Mouse (Mus musculus): ENCODE data around the gene Actr1a. TPM values are rescaled to one million over a fixed set of nuclear protein-coding genes. Genes with fewer than 3 reads are reported as not detected.
A peak's percentile ranks its signal among the peaks of the same experiment; 100 is the strongest.

The Actr1a gene
- total RNA-seq, 2 experiments from 2014 or later = 59.8 to 61.0 TPM

DNA sequence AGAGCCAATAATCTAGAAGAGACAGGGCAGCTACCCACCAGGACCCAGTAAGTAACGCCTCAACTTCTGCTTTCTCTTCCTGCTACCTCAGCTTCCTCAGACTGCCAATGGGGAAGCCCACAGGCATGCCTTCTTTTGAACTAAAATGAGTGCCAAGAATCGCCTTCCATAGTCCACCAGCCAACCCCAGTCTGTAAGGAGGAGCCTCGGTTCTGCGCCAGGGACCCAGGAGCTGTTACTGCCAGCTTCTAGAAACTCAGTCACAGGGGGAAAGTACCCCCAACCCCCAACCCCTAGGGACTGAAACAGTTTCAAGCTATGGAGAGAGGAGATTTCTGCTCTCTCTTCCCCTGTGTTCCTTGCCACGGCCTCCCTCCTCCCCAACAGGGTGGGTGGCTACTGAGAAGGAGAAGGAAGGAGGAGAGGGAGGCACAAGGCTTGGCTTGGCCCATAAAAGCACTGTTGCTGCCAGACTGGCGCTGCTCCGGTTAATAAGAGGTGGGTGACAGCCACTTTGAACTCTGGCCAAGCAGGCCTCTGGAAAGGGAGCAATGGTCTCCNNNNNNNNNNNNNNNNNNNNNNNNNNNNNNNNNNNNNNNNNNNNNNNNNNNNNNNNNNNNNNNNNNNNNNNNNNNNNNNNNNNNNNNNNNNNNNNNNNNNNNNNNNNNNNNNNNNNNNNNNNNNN, 56.1 kb downstream of the Actr1a start:
- Histone ChIP-seq H3K4me3 (peak overlapping the region; percentile 83; the same call in 1 of the 2 replicates), H3K27ac (peak overlapping the region; percentile 93)
- no peak for TF ChIP-seq CTCF (IDR thresholded peaks at IDR 0.05)
- DNase-seq = no peak
- intact Hi-C loops (cut with DNase I) = loop anchor here (2.0 to 10.0 kb wide), 2 partner anchors 17 to 105 kb away; no protein-coding TSS in a partner anchor

DNA sequence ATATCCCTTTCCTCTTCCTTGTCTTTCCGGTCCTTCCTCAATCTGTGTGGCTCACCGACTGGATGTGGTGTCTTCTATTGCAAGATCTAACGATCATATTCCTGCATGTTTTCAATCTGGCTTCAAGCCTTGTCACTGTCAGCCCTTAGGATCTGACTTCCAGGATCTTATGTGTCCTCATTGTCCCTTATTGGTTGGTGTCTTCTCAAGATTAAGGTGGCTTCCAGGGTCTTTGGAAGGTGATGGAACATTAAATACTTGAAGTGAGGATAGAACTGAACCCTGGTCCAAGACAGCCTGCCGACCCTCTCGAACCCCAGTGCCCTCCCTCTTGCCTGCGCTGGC, 56.6 kb downstream of the Actr1a start:
- peak overlapping the region; percentile 83 for H3K4me3 ChIP-seq
- intact Hi-C loops (cut with DNase I) = loop anchor here (2.0 to 10.0 kb wide), 2 partner anchors 18 to 106 kb away; no protein-coding TSS in a partner anchor
- no peak for DNase-seq

DNA sequence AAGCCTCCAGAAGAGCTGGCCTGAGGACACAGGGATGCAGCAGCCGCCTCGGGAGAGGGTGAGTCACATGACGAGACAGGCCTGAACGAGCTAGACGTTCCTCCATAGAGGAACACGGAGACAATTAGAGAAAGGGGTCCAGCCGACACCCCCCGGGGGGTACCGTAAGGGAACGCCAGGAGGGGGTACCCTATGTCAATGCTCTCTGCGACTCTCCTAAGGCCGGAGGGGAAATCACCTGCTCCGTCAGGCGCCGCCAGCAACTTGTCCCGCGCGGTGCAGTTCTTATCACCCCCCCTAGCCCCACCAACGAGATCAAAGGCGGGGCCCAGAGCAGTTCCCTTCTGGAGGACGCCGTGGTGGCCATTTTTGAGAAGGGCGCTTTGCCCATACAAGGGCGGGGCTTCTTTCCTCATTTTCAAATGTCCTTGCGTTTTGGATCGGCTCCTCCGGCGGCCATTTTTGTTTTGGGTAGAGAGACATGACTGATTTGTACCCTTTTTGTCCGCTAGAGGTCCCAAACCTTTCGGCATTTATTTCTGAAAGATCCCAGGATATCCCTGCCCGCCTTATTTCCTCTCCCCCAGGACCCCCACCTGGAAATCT, 57.1 kb downstream of the Actr1a start, which contains the start of gene Cuedc2:
Gene Cuedc2, minus strand, starts transcription at position 372 of the 606 bp plus-strand sequence.
- peak; percentile 80 for TF ChIP-seq CTCF (IDR thresholded peaks at IDR 0.05)
- intact Hi-C loops (cut with DNase I) = loop anchor here (2.0 to 10.0 kb wide), 2 partner anchors 18 to 106 kb away; no protein-coding TSS in a partner anchor
- Histone ChIP-seq H3K4me3 (peak within 1 kb of the TSS; percentile 83), H3K27ac (peak within 1 kb of the TSS; percentile 93)
- DNase-seq = peak; percentile 95

More for the DNA sequence above, 56.6 kb downstream of the Actr1a start:
- TF ChIP-seq CTCF (IDR thresholded peaks at IDR 0.05) = no peak
- peak overlapping the region; percentile 93 for H3K27ac ChIP-seq

DNA sequence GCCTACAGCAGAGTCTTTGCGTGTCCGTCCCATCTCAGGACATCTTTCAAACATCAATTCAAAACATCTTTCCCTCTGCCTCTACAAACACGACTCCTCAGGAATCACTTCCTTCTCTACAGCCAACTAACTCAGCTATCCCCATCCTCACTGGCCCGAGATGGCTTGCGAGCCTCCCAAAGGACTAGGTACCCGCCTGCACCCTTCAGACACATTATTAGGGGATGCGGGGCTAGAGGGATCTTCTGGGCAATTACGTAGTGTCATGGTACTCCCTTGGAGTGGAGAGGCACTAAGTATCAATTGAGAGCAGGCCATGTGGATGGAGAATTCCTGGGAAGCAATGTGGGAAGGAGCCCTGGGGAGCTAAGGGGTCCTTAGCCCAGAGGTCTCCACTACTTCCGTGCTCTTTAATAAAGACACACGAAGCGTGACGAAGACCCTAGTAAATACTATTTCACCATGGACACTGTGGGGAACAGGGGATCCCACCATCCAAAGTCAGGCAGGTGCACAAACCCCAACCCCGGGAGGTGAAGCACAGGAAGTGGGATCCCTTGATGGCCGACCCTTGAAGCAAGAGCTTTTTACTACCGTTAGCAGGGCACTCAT, 57.7 kb downstream of the Actr1a start:
- no peak for TF ChIP-seq CTCF (IDR thresholded peaks at IDR 0.05)
- no peak for DNase-seq
- Histone ChIP-seq H3K4me3 (peak overlapping the region; percentile 83), H3K27ac (peak overlapping the region; percentile 93)
- intact Hi-C loops (cut with DNase I) = loop anchor here (2.0 to 10.0 kb wide), 2 partner anchors 19 to 107 kb away; no protein-coding TSS in a partner anchor

DNA sequence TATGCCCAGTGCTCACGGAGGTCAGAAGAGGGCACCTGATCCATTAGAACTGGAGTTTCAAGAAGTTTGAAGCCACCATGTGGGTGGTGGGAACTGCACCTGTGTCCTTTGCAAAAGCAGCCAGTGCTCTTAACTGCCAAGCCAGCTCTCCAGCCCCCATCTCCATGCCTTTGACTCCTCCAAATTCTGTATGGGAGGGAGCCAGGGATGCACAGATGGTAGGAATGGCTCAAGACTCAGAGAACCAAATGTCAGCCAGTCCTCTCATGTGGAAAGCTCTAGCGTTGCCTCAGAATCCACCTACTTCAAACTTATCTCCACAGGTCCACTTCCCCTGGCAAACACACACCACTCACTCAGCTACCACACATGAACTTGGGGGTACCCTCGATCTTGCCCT, 61.6 kb downstream of the Actr1a start:
- DNase-seq = no peak
- H3K27ac ChIP-seq = no peak overlapping the region
- no peak overlapping the region for H3K4me3 ChIP-seq
- TF ChIP-seq CTCF (IDR thresholded peaks at IDR 0.05) = no peak
- intact Hi-C loops (cut with DNase I) = loop anchor here (10.0 kb wide), 1 partner anchor 111 kb away; no protein-coding TSS in a partner anchor

DNA sequence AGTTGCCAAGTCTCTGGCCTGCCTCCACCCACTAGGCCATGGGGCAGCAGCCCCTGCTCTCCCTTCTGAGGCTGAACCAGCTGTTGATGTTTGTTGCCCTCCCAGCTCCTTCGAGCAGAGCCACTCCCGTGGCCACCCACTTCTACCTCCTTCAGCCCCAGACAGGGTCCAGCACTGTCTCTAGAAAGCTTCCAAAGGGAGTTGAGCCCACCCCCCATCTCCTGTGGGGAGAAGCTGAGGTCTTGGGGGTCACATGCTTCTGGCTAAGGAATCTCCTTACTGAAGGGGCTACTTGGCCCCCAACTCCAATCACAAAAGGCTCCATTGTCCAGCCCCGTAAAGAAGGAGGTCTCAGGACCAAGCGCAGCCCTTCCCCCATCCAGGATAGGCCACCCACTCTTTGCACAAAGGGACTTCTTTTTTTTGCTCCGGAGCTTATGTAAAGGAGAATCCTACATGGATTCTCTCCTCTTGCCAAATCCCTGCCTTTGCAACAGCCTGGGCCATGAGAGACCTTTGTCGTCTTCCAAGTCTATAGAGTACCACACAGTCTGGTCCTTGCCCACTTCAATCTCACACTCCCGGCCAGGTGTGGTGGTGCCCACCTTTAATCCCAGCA, 62.7 kb downstream of the Actr1a start:
- no peak for TF ChIP-seq CTCF (IDR thresholded peaks at IDR 0.05)
- intact Hi-C loops (cut with DNase I) = loop anchor here (10.0 kb wide), 1 partner anchor 112 kb away; no protein-coding TSS in a partner anchor
- Histone ChIP-seq H3K4me3 (no peak overlapping the region), H3K27ac (no peak overlapping the region)
- no peak for DNase-seq

DNA sequence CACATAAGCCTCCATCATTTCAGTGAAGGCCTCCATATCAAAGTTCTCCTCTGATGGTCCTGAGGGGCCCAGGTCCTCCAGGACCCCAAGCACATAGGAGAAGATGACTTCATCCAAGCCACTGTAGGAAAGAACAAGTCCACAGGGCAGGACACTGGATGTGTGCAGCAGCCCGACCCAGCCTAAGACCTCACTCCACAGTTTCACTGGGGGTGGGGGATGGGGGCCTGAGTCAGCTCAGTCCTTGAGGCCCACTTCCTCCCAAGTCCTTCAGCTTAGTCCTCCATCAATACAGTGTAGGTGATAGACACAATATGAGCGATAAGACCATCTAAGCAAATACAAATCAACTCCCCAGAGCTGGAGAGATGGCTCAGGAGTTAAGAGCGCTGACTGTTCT, 63.6 kb downstream of the Actr1a start:
- intact Hi-C loops (cut with DNase I) = loop anchor here (10.0 kb wide), 1 partner anchor 113 kb away; no protein-coding TSS in a partner anchor
- H3K4me3 ChIP-seq = no peak overlapping the region
- H3K27ac ChIP-seq = no peak overlapping the region
- DNase-seq = no peak
- TF ChIP-seq CTCF (IDR thresholded peaks at IDR 0.05) = no peak

DNA sequence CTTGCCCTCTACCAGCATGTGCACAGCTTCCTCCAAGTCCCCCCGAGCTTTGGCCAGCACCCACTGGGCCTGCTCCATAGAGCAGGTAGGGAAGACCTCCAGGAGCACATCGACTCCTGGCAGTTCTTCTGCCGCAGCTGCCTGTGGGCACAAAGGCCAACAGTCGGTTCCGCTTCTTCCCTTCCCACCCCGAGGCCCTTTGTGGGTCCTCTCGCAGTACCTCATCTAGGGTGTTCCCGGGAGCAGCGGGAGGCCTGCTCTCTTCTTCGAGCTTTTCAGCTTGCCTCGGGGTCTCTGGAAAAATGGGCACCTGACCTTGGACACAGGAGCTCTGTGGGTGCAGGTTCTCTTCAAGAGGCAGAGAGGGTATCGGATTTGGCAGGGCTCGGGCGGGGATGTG, 64.2 kb downstream of the Actr1a start:
- H3K4me3 ChIP-seq = no peak overlapping the region
- no peak overlapping the region for H3K27ac ChIP-seq
- intact Hi-C loops (cut with DNase I) = loop anchor here (10.0 kb wide), 1 partner anchor 113 kb away; no protein-coding TSS in a partner anchor
- no peak for TF ChIP-seq CTCF (IDR thresholded peaks at IDR 0.05)
- no peak for DNase-seq

DNA sequence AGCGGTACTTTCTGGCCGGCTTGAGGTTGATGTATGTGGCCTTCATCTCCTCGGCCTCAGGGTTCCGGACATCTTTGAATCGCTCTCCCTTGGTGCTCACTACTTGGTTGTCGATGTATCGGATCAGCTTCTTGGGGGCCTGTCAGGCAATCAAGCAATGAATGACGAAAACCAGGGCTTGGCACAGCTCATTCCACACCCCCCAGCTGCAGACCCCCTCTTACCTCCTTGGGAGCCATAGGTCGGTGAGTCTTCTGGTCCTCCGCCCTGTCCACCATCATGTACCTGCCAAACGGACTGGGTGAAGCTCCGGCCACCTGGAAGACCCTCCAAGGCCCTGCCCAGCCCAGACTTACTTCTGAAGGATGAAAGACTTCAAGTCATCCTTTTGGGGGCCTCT, 64.9 kb downstream of the Actr1a start:
- no peak for TF ChIP-seq CTCF (IDR thresholded peaks at IDR 0.05)
- intact Hi-C loops (cut with DNase I) = loop anchor here (10.0 kb wide), 1 partner anchor 114 kb away; no protein-coding TSS in a partner anchor
- no peak overlapping the region for H3K27ac ChIP-seq
- H3K4me3 ChIP-seq = no peak overlapping the region
- DNase-seq = no peak

DNA sequence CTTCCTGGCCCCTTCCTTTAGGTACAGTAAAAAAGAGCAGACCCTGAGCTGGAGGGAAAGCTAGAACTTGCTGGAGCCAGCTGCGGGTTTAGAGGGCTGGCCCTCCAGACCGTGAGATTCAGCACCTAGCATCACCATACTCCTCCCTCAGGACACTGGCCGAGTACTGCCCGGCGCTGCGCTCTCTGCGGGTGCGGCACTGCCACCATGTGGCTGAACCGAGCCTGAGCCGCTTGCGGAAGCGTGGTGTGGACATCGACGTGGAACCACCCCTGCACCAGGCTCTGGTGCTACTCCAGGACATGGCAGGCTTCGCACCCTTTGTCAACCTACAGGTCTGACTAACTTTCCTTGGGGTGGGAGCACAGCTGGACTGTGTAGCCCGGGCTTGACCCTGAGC, 65.6 kb downstream of the Actr1a start:
- TF ChIP-seq CTCF (IDR thresholded peaks at IDR 0.05) = peak; percentile 91
- peak; percentile 88 for DNase-seq
- Histone ChIP-seq H3K27ac (0 out of 2 replicates have a peak overlapping the region, but pooled peaks have one; percentile 36), H3K4me3 (peak overlapping the region; percentile 21)
- intact Hi-C loops (cut with DNase I) = loop anchor here (10.0 kb wide), 1 partner anchor 115 kb away; no protein-coding TSS in a partner anchor

DNA sequence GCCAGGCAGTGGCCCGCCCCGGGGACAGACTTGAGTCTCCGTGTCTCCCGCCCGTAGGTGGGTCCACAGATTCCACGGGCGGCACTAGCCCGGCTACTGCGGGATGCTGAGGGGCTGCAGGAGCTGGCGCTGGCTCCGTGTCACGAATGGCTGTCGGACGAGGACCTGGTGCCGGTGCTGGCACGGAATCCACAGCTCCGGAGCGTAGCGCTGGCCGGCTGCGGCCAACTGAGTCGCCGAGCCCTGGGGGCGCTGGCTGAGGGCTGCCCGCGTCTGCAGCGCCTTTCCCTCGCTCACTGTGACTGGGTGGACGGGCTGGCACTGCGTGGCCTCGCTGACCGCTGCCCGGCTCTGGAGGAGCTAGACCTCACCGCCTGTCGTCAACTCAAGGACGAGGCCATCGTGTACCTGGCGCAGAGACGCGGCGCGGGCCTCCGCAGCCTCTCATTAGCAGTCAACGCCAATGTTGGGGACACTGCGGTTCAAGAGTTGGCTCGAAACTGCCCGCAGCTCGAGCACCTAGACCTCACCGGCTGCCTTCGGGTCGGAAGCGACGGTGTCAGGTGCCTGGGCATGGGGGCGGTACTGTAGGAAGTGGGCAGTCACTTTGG, 66.4 kb downstream of the Actr1a start:
- Histone ChIP-seq H3K4me3 (peak overlapping the region; percentile 75), H3K27ac (peak overlapping the region; percentile 95)
- intact Hi-C loops (cut with DNase I) = no loop called here
- TF ChIP-seq CTCF (IDR thresholded peaks at IDR 0.05) = no peak
- no peak for DNase-seq
